Mouse (Mus musculus) MEL (cell line): ENCODE measurements around the gene Babam1.

Experiments used
- CTCF ChIP-seq, 3 experiments: IDR thresholded peaks in 2 of 3; conservative IDR thresholded peaks in 1 of 3; 2 replicates each; pipeline ENCODE4 v1.5.1; 2011 to 2012; ENCODE audit warnings: low read length in 3 of 3, low read depth in 2 of 3, mild to moderate bottlenecking in 2 of 3, improper control_type of control experiment in 1 of 3, inconsistent platforms in 1 of 3, mixed read lengths in 1 of 3, moderate library complexity in 1 of 3; ENCODE audit not compliant: control insufficient read depth in 1 of 3, insufficient read depth in 1 of 3, poor library complexity in 1 of 3, severe bottlenecking in 1 of 3
- GATA1 ChIP-seq: IDR thresholded peaks from 2 replicates; pipeline ENCODE4 v1.6.1; 2011; ENCODE audit warnings: low read depth, low read length, improper control_type of control experiment
- POLR2AphosphoS2 ChIP-seq: IDR thresholded peaks from 2 replicates; pipeline ENCODE4 v1.6.1; 2011; ENCODE audit warnings: low read length, improper control_type of control experiment
- ZC3H11A ChIP-seq: IDR thresholded peaks from 2 replicates; pipeline ENCODE4 v1.6.1; 2012; ENCODE audit warnings: low read depth, mild to moderate bottlenecking, inconsistent platforms, low read length, improper control_type of control experiment

DNA sequence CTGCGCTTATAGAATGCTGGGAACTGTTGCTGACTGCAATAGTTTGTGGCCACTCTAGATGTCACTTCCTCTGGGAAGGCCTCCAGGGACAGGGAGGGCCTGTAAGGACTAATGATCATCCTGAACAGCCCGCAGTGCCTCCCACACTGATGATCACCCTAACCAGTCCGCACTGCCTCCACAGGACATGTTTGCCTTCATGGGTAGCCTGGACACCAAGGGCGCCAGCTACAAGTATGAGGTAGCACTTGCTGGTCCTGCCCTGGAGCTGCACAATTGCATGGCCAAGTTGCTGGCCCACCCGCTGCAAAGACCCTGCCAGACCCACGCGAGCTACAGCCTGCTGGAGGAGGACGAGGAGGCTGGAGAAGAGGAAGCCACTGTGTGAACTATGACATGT lies 7.3 kb downstream of the Babam1 start:
- TF ChIP-seq CTCF (IDR thresholded peaks at IDR 0.05 in 2 of 3, conservative IDR thresholded peaks at IDR 0.05 in 1 of 3; ENCODE audit: control insufficient read depth in 1 of 3, insufficient read depth in 1 of 3, low read depth in 2 of 3, low read length in 3 of 3, poor library complexity in 1 of 3, severe bottlenecking in 1 of 3) = no peak
- no peak for TF ChIP-seq POLR2AphosphoS2
- no peak for TF ChIP-seq GATA1
- TF ChIP-seq ZC3H11A = no peak
